Mouse (Mus musculus) CH12.LX (cell line): Measurements from ENCODE around the gene Hsd11b2. TPM values are rescaled to one million over a fixed set of nuclear protein-coding genes. Genes with fewer than 3 reads are reported as not detected.
"Not testable (repeated sequence)": the region's sequence is repeated elsewhere in the genome, so short reads cannot be mapped to it uniquely, and the experiment has no call there.

Experiments
- DNase-seq: peaks from one replicate; pipeline ENCODE4 v3.0.0-alpha.2; 2013; ENCODE audit errors: extremely low read depth
- H3K27ac ChIP-seq: 2 replicates; pipeline ENCODE4 v1.5.1; 2012; ENCODE audit warnings: low read depth, mild to moderate bottlenecking, control low read depth, moderate library complexity; ENCODE audit not compliant: insufficient read depth
- H3K27me3 ChIP-seq: replicated peaks from 2 replicates; pipeline ENCODE3; 2012; ENCODE audit warnings: inconsistent platforms
- H3K36me3 ChIP-seq, 2 experiments: replicated peaks in 1 of 2; 2 replicates each; pipeline versions ENCODE3 to v1.6.1; 2012; ENCODE audit warnings: inconsistent platforms in 1 of 2, low read length in 1 of 2, mild to moderate bottlenecking in 1 of 2, mixed read lengths in 1 of 2, moderate library complexity in 1 of 2; ENCODE audit not compliant: control insufficient read depth in 1 of 2, insufficient read depth in 1 of 2
- H3K4me1 ChIP-seq, 2 experiments: 2 replicates each; pipeline ENCODE4 v1.6.1; 2012; ENCODE audit warnings: inconsistent platforms in 1 of 2, moderate library complexity in 1 of 2; ENCODE audit not compliant: insufficient read depth in 2 of 2, control insufficient read depth in 1 of 2
- H3K4me2 ChIP-seq: 2 replicates; pipeline ENCODE4 v1.6.1; 2012; ENCODE audit warnings: low read depth, mild to moderate bottlenecking, control low read depth; ENCODE audit not compliant: poor library complexity, insufficient read depth, severe bottlenecking
- H3K4me3 ChIP-seq, 3 experiments: fragments of 150-350 bp in 1 of 3; sonication (generic) in 1 of 3; replicated peaks in 1 of 3; 2 replicates each; pipeline versions ENCODE3 to v1.5.1; 2011 to 2012; ENCODE audit warnings: low read depth in 2 of 3, low read length in 2 of 3, mild to moderate bottlenecking in 2 of 3, moderate library complexity in 2 of 3, control low read depth in 1 of 3, improper control_type of control experiment in 1 of 3, inconsistent platforms in 1 of 3, mixed read lengths in 1 of 3; ENCODE audit not compliant: poor library complexity in 1 of 3
- H3K79me2 ChIP-seq: replicated peaks from 2 replicates; pipeline ENCODE4 v1.6.1; 2012; ENCODE audit warnings: mild to moderate bottlenecking, moderate library complexity; ENCODE audit not compliant: control insufficient read depth, poor library complexity, insufficient read depth, severe bottlenecking; ENCODE audit errors: extremely low read depth
- H3K9ac ChIP-seq: 2 replicates; pipeline ENCODE4 v1.6.1; 2012; ENCODE audit warnings: low read depth, mild to moderate bottlenecking, control low read depth, moderate library complexity; ENCODE audit not compliant: insufficient read depth
- H3K9me3 ChIP-seq: replicated peaks from 2 replicates; pipeline ENCODE3; 2012; ENCODE audit warnings: low read length, inconsistent platforms, mixed read lengths
- CHD1 ChIP-seq: IDR thresholded peaks from 2 replicates; pipeline ENCODE4 v1.6.1; 2012; ENCODE audit warnings: low read depth, low read length, improper control_type of control experiment, inconsistent platforms
- CHD2 ChIP-seq: IDR thresholded peaks from 2 replicates; pipeline ENCODE4 v1.6.1; 2011; ENCODE audit warnings: low read length, improper control_type of control experiment
- CTCF ChIP-seq, 2 experiments: IDR thresholded peaks in 1 of 2; conservative IDR thresholded peaks in 1 of 2; 2 replicates each; pipeline ENCODE4 v1.5.1; 2011 to 2012; ENCODE audit warnings: low read depth in 2 of 2, low read length in 2 of 2, improper control_type of control experiment in 1 of 2, inconsistent platforms in 1 of 2, mild to moderate bottlenecking in 1 of 2, moderate library complexity in 1 of 2
- E2F4 ChIP-seq: IDR thresholded peaks from 2 replicates; pipeline ENCODE4 v1.6.1; 2011; ENCODE audit warnings: low read depth, low read length, improper control_type of control experiment; ENCODE audit not compliant: insufficient replicate concordance
- ELF1 ChIP-seq: IDR thresholded peaks from 2 replicates; pipeline ENCODE4 v1.6.1; 2014; ENCODE audit warnings: low read depth, mild to moderate bottlenecking, inconsistent platforms, low read length, improper control_type of control experiment
- GABPA ChIP-seq: IDR thresholded peaks from 2 replicates; pipeline ENCODE4 v1.6.1; 2012; ENCODE audit warnings: low read depth, low read length, improper control_type of control experiment, inconsistent platforms; ENCODE audit not compliant: insufficient replicate concordance
- HCFC1 ChIP-seq: IDR thresholded peaks from 2 replicates; pipeline ENCODE4 v1.6.1; 2012; ENCODE audit warnings: low read depth, mild to moderate bottlenecking, inconsistent platforms, low read length, improper control_type of control experiment
- JUN ChIP-seq: IDR thresholded peaks from 2 replicates; pipeline ENCODE4 v1.6.1; 2011; ENCODE audit warnings: low read depth, mild to moderate bottlenecking, low read length, improper control_type of control experiment, moderate library complexity; ENCODE audit not compliant: insufficient read depth
- JUND ChIP-seq: conservative IDR thresholded peaks from 2 replicates; pipeline ENCODE4 v1.6.1; 2011; ENCODE audit warnings: low read depth, low read length, improper control_type of control experiment
- MXI1 ChIP-seq: IDR thresholded peaks from 2 replicates; pipeline ENCODE4 v1.6.1; 2011; ENCODE audit warnings: mild to moderate bottlenecking, low read depth, low read length, improper control_type of control experiment
- NRF1 ChIP-seq: IDR thresholded peaks from 2 replicates; pipeline ENCODE4 v1.6.1; 2014; ENCODE audit warnings: low read depth, mild to moderate bottlenecking, inconsistent platforms, low read length, improper control_type of control experiment, moderate library complexity
- SMC3 ChIP-seq: IDR thresholded peaks from 2 replicates; pipeline ENCODE4 v1.6.1; 2011; ENCODE audit warnings: low read depth, low read length, improper control_type of control experiment
- TBP ChIP-seq: conservative IDR thresholded peaks from 2 replicates; pipeline ENCODE4 v1.6.1; 2011; ENCODE audit warnings: low read depth, low read length, improper control_type of control experiment
- USF1 ChIP-seq: IDR thresholded peaks from 2 replicates; pipeline ENCODE4 v1.6.1; 2014; ENCODE audit warnings: low read depth, mild to moderate bottlenecking, inconsistent platforms, low read length, improper control_type of control experiment
- USF2 ChIP-seq: conservative IDR thresholded peaks from 2 replicates; pipeline ENCODE4 v1.6.1; 2011; ENCODE audit warnings: low read depth, low read length, improper control_type of control experiment
- ZKSCAN1 ChIP-seq: IDR thresholded peaks from 2 replicates; pipeline ENCODE4 v1.6.1; 2012; ENCODE audit warnings: low read depth, inconsistent platforms, low read length, improper control_type of control experiment, borderline replicate concordance
- dilution Hi-C: fragments of 300-500 bp; cut with MboI; formaldehyde crosslinking; loops from 2 replicates; pipeline ENCODE4 v1.14.3; 2020; ENCODE audit warnings: low sequenced_read_pairs; ENCODE audit not compliant: extremely low pct_unique_long_range_greater_than_20kb, extremely low pct_ligation_motif_present
- in situ Hi-C: fragments of 300-500 bp; cut with MboI; formaldehyde crosslinking; loops from 3 replicates; pipeline ENCODE4 v1.14.3; 2019; ENCODE audit warnings: low sequenced_read_pairs, low pct_ligation_motif_present, low pct_unique_long_range_greater_than_20kb, mixed read lengths
- polyA plus RNA-seq: library from polyadenylated mRNA; unstranded; fragments of >175 nt; gene quantifications from 2 replicates; pipeline ENCODE4 v1.2.1, GENCODE M21; 2012; ENCODE audit warnings: low read depth; ENCODE audit not compliant: insufficient read length
- total RNA-seq, 2 experiments: library from RNA; depleted of rRNA; stranded (reverse); fragments of 300-350 nt in 1 of 2; fragments of >200 nt in 1 of 2; gene quantifications; 2 replicates each; pipeline ENCODE4 v1.2.3; 2012 to 2014

The Hsd11b2 gene
- total and polyA plus RNA-seq, 3 experiments = not detected

DNA sequence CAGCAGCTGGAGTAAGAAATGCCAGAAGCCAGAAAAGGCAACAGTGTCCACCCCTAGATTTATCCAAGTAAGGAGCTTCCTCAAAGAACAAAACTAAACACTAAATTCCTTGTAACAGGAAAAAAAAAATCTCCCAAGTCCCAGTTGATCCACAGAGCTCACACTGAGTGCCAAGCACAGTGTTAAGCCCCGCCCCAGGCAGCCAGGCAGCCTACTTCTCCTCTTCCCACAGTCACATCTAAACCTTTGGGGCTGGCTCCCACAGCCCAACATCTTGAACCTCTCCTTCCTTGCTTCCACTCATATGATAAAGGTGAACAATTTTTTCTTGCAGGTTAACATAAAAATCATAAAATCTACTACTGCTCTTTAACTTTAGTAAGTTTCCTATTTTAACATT is 45.3 kb downstream of the Hsd11b2 start:
- DNase-seq = no peak
- dilution Hi-C loops (no loop called here), in situ Hi-C loops (loop anchor here (5.0 kb wide), 1 partner anchor 37 kb away; no protein-coding TSS in a partner anchor)
- Histone ChIP-seq H3K27me3 (no peaks in the 10 kb centered on the region), H3K4me1 (peaks cover 4 to 31% of the 10 kb centered on the region in 2 experiments; a peak in 3 of 4 replicates), H3K9me3 (no peaks in the 10 kb centered on the region), H3K9ac (no peak overlapping the region), H3K27ac (no peak overlapping the region), H3K36me3 (peaks cover 8 to 33% of the 10 kb centered on the region in 2 experiments), H3K79me2 (no peaks in the 10 kb centered on the region), H3K4me2 (no peak overlapping the region), H3K4me3 (no peak overlapping the region)
- TF ChIP-seq JUN (no peak), JUND (no peak), CHD1 (no peak), GABPA (no peak), NRF1 (no peak), ELF1 (no peak), CHD2 (no peak), CTCF (conservative IDR thresholded peaks at IDR 0.05 in 1 of 2, IDR thresholded peaks at IDR 0.05 in 1 of 2; ENCODE audit: low read depth in 2 of 2, low read length in 2 of 2) (no peak), TBP (no peak), MXI1 (no peak), E2F4 (no peak), HCFC1 (no peak), SMC3 (no peak), USF1 (no peak), USF2 (no peak), ZKSCAN1 (no peak)

- H3K4me2 ChIP-seq = peak overlapping the region; percentile 88
- DNase-seq, H3K9me3 ChIP-seq, H3K27ac ChIP-seq, H3K79me2 ChIP-seq, dilution Hi-C loops, H3K27me3 ChIP-seq: not testable (repeated sequence)
- peaks cover 4 to 31% of the 10 kb centered on the region in 2 experiments; a peak in 3 of 4 replicates for H3K4me1 ChIP-seq
- H3K4me3 ChIP-seq = peak overlapping the region; percentile 84 to 99 (median 90)
- H3K36me3 ChIP-seq = peaks cover 3 to 27% of the 10 kb centered on the region in 2 experiments
- peak overlapping the region; percentile 93 for H3K9ac ChIP-seq
- in situ Hi-C loops = loop anchor here (5.0 kb wide), 1 partner anchor 37 kb away; no protein-coding TSS in a partner anchor
These were observed 46.1 kb downstream of the Hsd11b2 start for GRCm38 (mm10) chr8:105564573-105565229.
